Mouse (Mus musculus): Measurements from ENCODE around the gene Pole3.
A peak's percentile ranks its signal among the peaks of the same experiment; 100 is the strongest.

The Pole3 gene

DNA sequence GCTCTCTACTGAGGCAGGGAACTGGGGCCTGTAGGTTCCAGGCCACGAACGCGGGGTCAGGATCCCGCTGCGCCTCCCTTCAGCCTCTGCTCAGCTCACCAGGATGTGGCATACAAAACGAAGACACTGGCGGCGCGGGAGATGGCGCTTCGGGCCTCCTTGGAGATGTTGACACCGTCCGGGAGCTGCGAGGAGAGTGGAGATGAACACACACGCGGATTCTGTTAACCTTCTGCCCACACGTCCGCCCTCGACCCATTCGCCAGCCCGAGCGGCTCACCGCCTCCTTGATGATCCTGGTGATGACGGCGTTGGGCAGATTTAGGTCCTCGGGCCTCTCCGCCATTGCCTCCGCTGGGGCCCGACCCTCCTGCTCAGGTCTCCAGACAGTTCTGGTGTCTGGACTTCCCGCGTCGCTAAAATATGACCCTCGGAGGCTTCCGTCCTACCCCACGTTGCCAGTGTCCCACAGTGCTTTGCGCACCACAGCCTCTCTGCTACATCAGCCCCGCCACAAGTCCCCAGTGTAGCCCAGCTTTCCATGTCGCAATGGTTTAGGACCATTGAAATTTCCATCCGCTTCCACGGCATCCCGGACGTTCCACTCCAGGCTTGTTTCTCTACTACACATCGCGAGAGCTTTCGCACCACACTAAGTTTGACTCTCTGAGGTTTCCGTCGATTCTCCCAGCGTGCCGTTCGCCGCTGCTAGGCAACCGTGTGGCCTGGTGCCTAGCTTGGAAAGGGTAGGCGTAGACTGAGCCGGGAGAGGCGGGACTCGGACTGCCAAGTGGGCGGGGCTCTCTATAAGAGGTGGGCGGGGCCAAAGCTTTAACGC lies at the start of gene Pole3, which contains the start of gene 4933430I17Rik:
TSS of gene Pole3 (minus strand) at position 418 of the 838 bp plus-strand sequence.
TSS of gene 4933430I17Rik (plus strand) at position 719 of the 838 bp plus-strand sequence.
- DNase-seq, result peak; percentile 95

DNA sequence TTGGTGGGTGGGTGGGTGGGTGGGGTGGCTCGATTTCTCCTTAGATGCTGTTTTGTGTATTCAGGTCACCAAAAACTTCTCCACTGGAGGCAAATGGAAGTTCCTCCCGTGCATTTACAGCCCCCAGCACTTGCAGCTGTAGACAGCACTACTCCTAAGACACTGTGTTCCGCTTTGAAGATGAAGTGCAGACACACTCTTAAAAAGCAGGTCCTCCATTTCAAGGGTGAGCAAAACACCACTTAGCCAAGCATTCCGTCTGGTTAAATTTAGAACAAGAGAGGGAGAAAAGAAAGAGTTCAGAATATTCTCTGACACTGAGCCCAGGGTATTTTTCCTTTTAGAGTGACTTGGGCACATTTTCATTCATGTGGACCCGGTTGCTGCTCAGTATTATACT lies 45.2 kb upstream of the Pole3 start:
- no peak for DNase-seq

- no peak for DNase-seq
Observed at GRCm38 (mm10) chr4:62569603-62570002, 44.7 kb upstream of the Pole3 start.

- DNase-seq, result no peak
Observed at GRCm38 (mm10) chr4:62568359-62568758, 43.5 kb upstream of the Pole3 start.

GRCm38 (mm10) chr4:62567696-62568095 lies 42.8 kb upstream of the Pole3 start:
- DNase-seq, result no peak

DNA sequence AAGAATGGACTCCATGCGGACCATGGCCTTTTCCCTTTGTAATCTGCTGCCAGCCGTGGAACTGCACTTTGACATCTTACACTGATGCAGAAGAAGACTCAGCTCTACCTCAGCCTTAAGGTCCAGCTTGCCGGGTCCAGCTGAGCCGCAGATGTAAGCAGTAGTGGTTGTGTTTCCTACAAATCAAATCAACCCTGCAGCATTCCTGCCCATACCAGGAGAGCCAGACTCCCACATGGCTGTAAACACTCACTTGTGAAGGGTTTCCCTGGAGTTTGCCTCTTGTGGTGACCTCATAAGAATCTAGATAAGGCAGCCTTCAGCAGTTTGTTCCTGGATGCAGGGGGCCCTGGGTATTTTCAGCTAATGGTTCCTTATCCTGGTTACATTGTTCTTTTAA lies 41.7 kb upstream of the Pole3 start:
- no peak for DNase-seq

DNA sequence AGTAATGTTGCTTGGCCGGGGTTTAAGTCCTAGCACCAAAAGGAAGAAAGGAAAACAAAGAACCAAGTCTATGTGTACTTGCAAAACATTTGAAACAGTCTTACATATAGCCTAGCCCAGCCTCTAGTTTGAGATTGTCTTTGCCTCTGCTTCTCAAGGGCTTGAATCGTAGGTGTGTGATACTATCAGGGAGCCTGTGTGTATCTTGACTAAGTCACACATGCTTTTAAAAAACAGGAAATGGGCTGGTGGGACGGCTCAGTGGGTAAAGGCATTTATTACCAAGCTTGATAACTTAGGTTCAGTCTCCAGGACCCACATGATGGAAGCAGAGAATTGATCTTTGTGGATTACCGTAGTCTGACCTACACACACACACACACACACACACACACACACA lies 37.1 kb upstream of the Pole3 start:
- peak; percentile 38 for DNase-seq

GRCm38 (mm10) chr4:62561630-62562001 lies 36.7 kb upstream of the Pole3 start:
- no peak for DNase-seq

DNA sequence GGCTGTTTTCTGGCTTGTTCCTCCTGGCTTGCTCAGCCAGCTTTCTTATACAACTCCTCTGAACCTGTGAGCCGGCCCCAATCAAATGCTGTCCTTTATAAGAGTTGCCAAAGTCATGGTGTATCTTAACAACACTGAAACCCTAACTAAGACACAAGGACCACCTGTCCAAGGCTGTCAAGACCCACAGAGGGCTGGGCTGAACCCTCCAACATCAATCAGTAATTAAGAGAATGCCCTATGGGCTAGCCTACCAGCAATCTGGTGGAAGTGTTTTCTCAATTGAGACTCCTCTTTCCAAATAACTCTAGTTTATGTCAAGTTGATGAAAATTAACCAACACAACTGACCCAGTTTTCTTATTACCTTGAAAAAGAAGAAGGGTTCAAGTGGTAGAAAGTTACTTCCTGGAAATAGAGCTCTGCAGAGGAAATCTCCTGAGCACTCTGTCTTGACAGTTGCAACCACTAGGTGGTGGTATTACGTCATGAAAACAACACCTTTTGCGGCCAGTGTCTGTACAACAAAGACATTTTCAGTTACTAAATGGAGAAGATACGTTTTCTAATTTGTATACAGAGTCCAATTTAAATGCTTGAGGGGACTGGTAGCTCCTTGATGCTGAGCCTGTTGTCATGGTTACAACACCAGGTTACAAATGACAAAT lies 36.2 kb upstream of the Pole3 start:
- peak; percentile 89 for DNase-seq

GRCm38 (mm10) chr4:62559797-62560329 lies 35.0 kb upstream of the Pole3 start, which contains the start of gene Rgs3:
Gene Rgs3 (plus strand): TSS chr4:62559847.
- no peak for DNase-seq

DNA sequence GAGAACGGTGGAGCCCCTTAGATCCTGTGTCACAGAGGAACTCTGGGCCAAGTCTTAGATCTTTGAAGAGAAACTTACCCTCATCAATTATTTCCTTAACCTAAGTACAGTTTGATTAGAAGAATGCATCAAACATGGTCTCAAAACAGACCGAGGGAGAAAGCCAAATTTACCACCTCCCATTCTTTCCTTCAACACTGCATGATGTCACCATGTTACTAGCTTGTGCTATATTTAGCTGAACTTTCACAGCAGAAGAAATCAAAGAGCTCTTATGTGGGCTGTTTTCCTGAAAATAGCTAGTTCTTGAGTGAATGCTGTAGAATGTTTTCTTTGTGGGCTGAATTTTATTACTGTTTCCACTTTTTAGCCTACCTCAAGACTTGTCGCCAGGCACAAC lies 32.6 kb upstream of the Pole3 start:
- DNase-seq, result no peak

- DNase-seq, result peak; percentile 66
Observed at GRCm38 (mm10) chr4:62551966-62552365, 27.1 kb upstream of the Pole3 start.

DNA sequence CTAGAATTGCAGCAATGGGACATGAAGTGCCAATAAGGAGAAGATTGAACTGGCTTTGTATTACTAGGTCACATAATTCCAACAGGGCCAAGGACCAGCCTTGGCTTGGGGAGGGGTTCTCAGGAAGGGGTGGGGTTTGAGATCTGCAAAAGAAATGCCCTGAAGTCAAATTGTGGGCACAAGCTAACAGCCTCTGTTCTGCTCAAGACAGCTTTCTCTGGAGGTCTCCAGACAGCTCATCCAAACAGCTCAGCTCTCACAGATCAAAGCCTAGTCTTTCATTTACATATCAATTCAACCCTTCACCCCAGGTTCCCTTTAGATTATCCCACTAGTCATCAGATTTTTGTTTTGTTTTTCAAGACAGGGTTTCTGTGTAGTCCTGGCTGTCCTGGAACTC lies 19.9 kb upstream of the Pole3 start:
- no peak for DNase-seq

DNA sequence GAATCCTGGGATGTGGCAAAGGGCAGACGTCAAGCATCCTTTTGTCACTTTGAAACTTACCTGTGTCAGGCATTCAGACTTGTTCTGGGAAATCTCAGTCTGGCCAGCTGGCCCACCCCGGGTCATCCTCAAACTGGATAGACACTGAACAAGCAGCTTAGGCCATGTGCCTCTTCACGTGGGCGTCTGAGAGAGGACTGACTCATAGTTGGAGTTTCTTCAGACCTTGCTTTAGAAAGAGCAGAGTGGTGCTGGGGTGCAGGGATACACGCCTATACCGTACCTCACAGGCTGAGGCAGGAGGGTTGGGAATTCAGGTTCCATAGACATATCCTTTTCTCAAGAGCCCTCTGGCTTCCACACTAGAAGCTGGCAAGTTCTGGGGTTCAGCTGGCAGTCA lies 18.9 kb upstream of the Pole3 start:
- DNase-seq, result no peak

- no peak for DNase-seq
Observed at GRCm38 (mm10) chr4:62541802-62542201, 16.9 kb upstream of the Pole3 start.

- no peak for DNase-seq
Observed at GRCm38 (mm10) chr4:62533729-62534128, 8.9 kb upstream of the Pole3 start.

- DNase-seq, result no peak
Observed at GRCm38 (mm10) chr4:62527655-62528054, 2.8 kb upstream of the Pole3 start.

DNA sequence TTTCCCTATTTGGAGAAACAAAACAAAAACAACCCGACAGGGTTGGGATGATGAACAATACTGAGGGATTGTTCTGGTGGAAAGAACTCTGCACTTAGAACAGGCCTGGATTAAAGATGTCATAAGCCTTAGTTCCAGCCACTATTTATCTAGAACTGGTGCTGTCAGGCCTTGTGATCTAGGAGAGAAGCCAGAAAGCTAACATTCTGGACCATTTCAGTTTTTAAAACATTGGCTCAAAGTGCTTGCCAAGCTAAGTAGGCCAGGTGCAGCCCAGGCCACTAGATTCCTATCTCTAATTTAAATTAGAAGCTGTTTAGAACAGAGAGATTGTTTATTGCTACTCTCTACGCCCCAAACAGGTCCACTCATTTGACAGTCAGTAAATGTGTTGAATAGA lies 1.4 kb upstream of the Pole3 start:
- no peak for DNase-seq

DNA sequence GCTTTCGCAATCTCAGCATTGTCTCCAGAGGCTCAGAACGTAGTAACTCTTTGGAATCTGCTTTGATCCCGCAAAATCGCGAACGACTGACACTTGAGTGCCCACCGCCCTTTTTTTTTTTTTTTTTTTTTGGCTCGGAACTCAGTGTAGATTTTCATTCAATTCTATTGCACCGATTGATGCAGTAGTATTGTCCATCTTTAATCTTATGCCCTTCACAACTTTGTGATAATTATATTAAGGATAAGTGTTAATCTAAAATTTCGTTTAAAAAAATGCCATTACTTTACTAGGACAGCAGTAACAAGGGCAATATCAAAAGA lies 582 bp upstream of the Pole3 start:
- DNase-seq, result no peak

DNA sequence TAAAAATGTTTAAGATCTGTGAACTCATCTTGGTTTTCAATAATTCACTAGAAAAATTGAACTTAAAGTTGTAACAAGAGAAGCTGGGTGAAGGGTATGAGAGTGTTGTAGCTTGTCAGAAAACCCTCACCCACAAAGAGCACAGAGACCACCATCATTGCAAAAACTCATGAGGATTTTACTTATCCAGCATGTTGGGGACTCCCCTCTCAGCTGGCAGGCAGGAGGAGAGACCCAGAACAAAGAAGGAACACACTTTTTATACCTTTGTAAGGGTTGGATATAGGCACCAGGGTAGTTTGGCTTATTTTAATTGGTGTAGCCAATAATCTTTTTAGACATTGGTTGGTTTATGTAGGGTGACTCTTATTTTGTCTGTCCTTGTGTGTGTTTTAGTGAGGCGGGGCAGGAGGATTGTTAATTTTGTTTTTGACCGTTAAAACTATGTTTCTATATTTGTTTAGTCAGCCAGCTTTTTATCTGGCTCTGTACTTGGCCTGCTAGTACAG lies 3.9 kb downstream of the Pole3 start:
- no peak for DNase-seq

DNA sequence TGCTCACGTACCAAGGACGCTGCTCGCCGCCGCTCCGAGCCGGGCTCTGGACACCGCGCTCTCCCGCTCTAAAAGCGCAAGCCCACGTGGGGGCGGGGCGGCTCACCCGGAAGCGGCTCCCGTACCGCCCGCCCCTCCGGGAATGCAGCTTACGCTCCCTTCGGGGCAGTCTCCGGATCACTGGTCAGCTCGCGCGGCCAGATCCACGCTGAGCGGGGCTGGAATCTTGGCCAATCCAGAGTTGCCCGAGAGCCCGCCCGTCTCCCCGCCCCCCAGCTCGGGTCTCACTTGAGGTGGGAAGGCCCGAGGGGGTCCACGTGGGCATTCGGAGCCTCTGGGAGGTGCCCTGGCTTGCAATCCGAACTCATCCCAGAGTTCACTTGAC lies 5.0 kb downstream of the Pole3 start, which contains the start of gene Alad:
TSS of gene Alad (minus strand) at position 70 of the 385 bp plus-strand sequence.
- peak; percentile 82 for DNase-seq

DNA sequence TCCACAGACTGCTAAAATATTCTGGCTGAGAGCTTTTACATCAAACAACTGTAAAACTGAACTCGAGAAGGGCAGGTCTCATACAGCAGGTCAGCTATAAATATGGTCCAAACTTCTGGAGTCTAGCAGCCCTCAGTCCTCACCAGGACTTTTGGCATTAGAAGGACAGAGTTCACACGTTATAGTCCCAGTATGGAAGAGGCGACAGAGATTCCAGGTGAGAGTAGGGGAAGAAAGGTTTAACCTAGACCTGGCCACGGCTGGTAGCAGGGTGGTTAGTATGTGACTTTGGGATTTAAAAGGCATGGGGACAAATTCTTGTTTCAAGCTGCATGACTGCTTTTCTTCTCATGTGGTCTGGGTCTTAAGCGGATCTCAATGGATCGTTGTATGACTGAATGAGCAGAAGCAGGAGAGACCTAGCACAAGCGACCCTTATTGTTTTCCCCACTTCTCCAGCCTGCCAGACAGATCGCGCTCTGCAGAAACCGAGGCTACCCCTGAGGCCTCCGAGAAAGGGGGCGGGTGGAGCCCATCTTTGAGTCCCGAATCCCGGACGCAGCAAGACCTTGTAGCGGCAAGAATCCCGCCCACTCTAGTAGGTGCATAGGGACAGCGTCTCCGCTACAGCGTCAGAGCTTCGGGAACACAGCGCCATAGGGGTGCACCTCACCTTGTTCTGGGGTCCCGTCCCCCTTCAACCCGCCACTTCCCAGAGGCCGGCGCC lies 5.6 kb downstream of the Pole3 start:
- no peak for DNase-seq

Measured in thymus, postnatal 14 days (tissue).